Mouse (Mus musculus): ENCODE measurements at regions not wholly inside any gene's neighbourhood (a gene's known extent, or its start where the extent isn't known, plus 50 kb on each side); places are given as distances from the start of the nearest gene placed in this dataset.

DNA sequence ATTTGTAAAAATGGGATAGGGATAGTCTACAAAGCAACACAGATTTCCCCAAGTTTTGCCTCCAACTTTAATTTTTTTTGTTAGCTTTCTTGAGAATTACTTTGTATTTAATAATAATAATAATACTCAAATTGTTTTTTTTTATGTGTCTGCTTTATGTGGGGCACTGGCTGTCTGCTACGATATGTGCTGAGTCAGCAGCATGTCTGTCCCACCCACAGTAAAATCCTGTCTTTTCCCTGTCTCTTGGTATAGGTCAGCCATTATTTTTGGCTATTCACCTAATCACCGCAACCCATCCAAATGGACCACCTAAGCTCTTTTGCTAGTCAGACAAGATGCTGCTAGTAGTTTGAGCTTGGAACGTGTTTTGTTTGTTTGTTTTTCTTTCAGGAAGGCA lies 473.0 kb downstream of the Hs3st4 start:
- no peak overlapping the region for H3K9ac ChIP-seq (replicated peaks; ENCODE audit: low read length)
- no peak for ATAC-seq (ENCODE audit: low FRiP score, low TSS enrichment)
- 74% methylated on average over 3 of the region's 3 CpGs for WGBS

DNA sequence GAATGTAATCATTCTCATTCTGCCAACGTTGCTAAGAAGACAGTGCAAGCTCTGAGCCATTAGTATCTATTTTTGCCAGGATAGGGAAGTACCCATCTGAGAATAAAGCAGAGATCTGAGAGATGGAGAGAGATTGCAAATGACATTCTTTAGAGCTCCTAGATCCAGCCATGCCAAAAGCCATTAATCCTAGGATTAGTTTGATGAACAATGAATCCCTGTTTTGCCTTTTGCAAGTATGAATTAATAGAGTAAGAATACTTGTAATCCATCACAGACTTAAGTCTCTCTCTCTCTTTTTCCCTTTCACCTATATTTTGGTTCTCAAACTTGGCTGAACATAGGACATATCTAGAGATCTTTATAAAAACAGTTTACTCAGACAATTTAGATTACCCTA lies 504.7 kb downstream of the Hs3st4 start:
- Histone ChIP-seq H3K36me3 (ENCODE audit: insufficient read depth, low read length) (no peaks in the 10 kb centered on the region), H3K4me3 (ENCODE audit: low read length) (no peak overlapping the region), H3K27me3 (ENCODE audit: insufficient read depth, low read length) (no peaks in the 10 kb centered on the region), H3K27ac (ENCODE audit: low read length) (no peak overlapping the region), H3K9me3 (ENCODE audit: low read length) (no peaks in the 10 kb centered on the region), H3K4me2 (replicated peaks; ENCODE audit: low read depth, low read length) (no peak overlapping the region), H3K9ac (replicated peaks; ENCODE audit: low read length) (no peak overlapping the region), H3K4me1 (ENCODE audit: insufficient read depth, low read length) (no peaks in the 10 kb centered on the region)
- 65% methylated on average over 1 of the region's 1 CpGs for WGBS
- no peak for ATAC-seq (ENCODE audit: low FRiP score, low TSS enrichment)

More for the DNA sequence above, 473.0 kb downstream of the Hs3st4 start:
- Histone ChIP-seq H3K27ac (ENCODE audit: low read length) (no peak overlapping the region), H3K27me3 (ENCODE audit: insufficient read depth, low read length) (no peaks in the 10 kb centered on the region), H3K4me1 (ENCODE audit: insufficient read depth, low read length) (no peaks in the 10 kb centered on the region), H3K36me3 (ENCODE audit: insufficient read depth, low read length) (no peaks in the 10 kb centered on the region), H3K9me3 (ENCODE audit: low read length) (no peaks in the 10 kb centered on the region), H3K4me3 (ENCODE audit: low read length) (no peak overlapping the region), H3K4me2 (replicated peaks; ENCODE audit: low read depth, low read length) (no peak overlapping the region)

DNA sequence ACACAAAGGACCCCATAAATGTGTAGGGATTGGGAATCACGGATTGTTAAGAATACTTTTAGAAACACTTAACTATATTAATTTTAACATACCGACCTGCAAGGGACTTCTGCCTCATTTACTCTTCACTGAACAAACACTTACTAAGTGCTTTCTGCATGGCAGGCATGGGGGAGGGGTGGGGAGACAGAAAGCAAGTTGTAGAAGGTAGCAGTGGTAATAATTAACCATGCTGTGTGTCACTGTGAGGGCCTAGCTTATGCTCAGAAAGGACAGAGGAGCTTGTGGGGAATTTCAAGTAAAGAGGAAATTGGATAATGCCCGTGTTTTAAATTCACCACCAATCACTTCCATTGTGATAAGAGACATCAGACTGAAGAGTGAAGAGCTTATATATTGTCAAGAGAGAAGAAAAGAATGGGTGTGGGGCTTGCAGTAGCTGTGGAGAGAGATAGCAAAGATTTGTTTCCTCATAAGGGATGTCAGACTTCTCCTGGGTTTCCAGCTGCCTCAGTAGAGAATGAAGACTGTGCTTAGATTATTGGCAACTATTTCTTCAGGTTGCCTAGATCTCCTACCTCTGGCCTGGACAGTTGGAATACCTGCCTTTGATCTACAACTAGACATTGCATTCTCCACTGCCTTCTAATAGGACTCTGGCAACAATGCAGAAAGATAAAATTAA lies 508.6 kb downstream of the Hs3st4 start:
- WGBS = 50% methylated on average over 3 of the region's 3 CpGs
- ATAC-seq (ENCODE audit: low FRiP score, low TSS enrichment) = peak; percentile 78; the same call in 1 of the 2 replicates
- H3K9ac ChIP-seq (replicated peaks; ENCODE audit: low read length) = no peak overlapping the region
- no peaks in the 10 kb centered on the region for H3K9me3 ChIP-seq (ENCODE audit: low read length)
- H3K4me1 ChIP-seq (ENCODE audit: insufficient read depth, low read length) = no peaks in the 10 kb centered on the region
- no peak overlapping the region for H3K4me3 ChIP-seq (ENCODE audit: low read length)
- H3K27ac ChIP-seq (ENCODE audit: low read length) = no peak overlapping the region
- no peaks in the 10 kb centered on the region for H3K27me3 ChIP-seq (ENCODE audit: insufficient read depth, low read length)
- H3K36me3 ChIP-seq (ENCODE audit: insufficient read depth, low read length) = no peaks in the 10 kb centered on the region
- no peak overlapping the region for H3K4me2 ChIP-seq (replicated peaks; ENCODE audit: low read depth, low read length)

DNA sequence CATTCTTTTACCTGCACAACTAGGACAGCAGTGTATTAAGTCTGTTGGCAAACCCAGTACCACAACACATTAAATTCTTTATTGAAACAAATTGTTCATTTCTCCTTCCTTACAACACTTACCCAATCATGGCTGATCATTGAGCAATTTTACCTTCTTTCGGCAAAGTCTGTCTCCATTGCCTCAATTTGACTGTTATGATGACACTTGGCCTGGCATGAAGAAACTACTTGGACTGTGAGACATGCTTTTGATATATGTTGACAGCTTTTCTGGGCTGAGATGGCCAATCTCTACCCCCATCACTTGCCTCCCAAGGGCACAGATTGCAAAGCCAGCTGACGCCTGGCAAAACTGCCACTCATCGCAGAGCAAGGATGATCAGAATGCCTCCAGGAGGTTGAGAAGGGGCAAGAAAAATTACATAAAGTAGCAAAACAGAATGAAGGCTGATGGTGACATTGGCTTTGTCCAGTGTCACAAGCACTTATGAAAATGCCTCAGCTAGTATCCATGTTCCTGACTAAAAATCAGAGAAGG lies 509.3 kb downstream of the Hs3st4 start:
- WGBS = 94% methylated on average over 3 of the region's 3 CpGs
- H3K4me1 ChIP-seq (ENCODE audit: insufficient read depth, low read length) = no peaks in the 10 kb centered on the region

DNA sequence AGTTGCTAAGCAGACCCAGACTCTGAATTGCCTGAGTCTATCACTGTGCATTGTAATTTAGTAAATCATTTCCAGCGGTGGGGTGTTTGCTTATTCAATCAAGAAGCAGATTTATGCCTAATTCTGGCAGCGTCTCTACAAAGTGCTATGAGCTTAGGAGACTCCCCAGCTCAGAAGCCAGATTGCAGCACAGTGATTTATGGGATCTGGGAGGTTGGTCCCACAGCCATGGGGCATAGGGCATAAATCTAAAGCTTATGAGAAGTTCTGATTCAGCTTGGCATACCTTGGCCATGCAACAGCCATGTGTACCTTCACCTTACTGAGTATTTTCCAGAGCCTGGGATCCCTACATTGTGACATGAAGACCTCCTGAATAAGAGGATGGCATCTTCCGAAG lies 518.0 kb downstream of the Hs3st4 start:
- peaks cover 3% of the 10 kb centered on the region for H3K4me1 ChIP-seq (ENCODE audit: insufficient read depth, low read length)
- H3K4me2 ChIP-seq (replicated peaks; ENCODE audit: low read depth, low read length) = no peak overlapping the region
- H3K4me3 ChIP-seq (ENCODE audit: low read length) = no peak overlapping the region
- H3K9ac ChIP-seq (replicated peaks; ENCODE audit: low read length) = no peak overlapping the region
- H3K27me3 ChIP-seq (ENCODE audit: insufficient read depth, low read length) = no peaks in the 10 kb centered on the region
- H3K36me3 ChIP-seq (ENCODE audit: insufficient read depth, low read length) = no peaks in the 10 kb centered on the region
- H3K27ac ChIP-seq (ENCODE audit: low read length) = no peak overlapping the region
- 0 out of 2 replicates have a peak, but pooled peaks have one; percentile 23 for ATAC-seq (ENCODE audit: low FRiP score, low TSS enrichment)
- 35% methylated on average over 3 of the region's 3 CpGs for WGBS
- no peaks in the 10 kb centered on the region for H3K9me3 ChIP-seq (ENCODE audit: low read length)

More for the DNA sequence above, 509.3 kb downstream of the Hs3st4 start:
- Histone ChIP-seq H3K9me3 (ENCODE audit: low read length) (no peaks in the 10 kb centered on the region), H3K9ac (replicated peaks; ENCODE audit: low read length) (no peak overlapping the region), H3K4me2 (replicated peaks; ENCODE audit: low read depth, low read length) (no peak overlapping the region), H3K27ac (ENCODE audit: low read length) (no peak overlapping the region), H3K27me3 (ENCODE audit: insufficient read depth, low read length) (no peaks in the 10 kb centered on the region), H3K36me3 (ENCODE audit: insufficient read depth, low read length) (no peaks in the 10 kb centered on the region), H3K4me3 (ENCODE audit: low read length) (no peak overlapping the region)
- no peak for ATAC-seq (ENCODE audit: low FRiP score, low TSS enrichment)

DNA sequence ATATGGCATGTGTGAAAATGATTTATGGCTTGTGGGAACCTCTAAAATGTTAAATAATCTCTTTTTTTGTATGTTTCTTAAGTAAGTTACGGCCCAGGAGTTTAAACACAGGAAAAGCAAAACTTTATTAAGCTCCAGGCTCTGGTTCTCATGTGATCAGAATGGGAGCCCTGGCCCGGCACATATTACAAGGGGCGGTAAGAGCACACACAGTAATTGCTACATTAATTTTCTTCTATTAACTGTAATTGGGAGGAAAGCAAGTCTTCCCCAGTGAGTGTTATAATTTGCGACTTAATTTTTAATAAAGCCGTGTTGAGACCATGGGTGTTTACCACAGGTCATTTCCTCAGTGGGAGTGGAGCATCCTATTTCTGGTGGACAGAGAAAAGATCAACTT lies 520.1 kb downstream of the Hs3st4 start:
- WGBS = 78% methylated on average over 5 of the region's 5 CpGs

DNA sequence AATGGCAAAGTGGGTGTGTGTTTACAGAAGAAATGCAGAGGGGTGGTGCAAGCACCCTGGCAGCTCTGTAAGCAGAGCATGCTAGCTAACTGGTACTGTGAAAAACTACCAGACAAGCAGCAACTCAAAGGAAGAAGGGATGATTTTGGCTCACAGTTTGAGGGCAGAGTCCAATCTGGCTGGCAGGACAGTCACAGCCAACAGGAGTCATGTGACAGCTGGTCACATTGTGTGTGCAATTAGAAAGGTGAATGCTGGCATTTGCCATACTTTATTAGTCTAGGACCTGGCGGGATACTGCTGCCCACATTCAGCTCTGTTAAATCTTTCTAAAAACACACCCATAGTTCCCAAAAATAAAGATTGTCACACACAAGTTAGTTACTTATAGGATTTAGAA lies 566.4 kb downstream of the Hs3st4 start:
- WGBS = 82% methylated on average over 1 of the region's 1 CpGs
- Histone ChIP-seq H3K9ac (replicated peaks; ENCODE audit: low read length) (no peak overlapping the region), H3K4me1 (ENCODE audit: insufficient read depth, low read length) (no peaks in the 10 kb centered on the region), H3K27me3 (ENCODE audit: insufficient read depth, low read length) (no peaks in the 10 kb centered on the region), H3K9me3 (ENCODE audit: low read length) (no peaks in the 10 kb centered on the region), H3K4me3 (ENCODE audit: low read length) (no peak overlapping the region), H3K27ac (ENCODE audit: low read length) (no peak overlapping the region), H3K36me3 (ENCODE audit: insufficient read depth, low read length) (no peaks in the 10 kb centered on the region), H3K4me2 (replicated peaks; ENCODE audit: low read depth, low read length) (no peak overlapping the region)
- no peak for ATAC-seq (ENCODE audit: low FRiP score, low TSS enrichment)

More for the DNA sequence above, 520.1 kb downstream of the Hs3st4 start:
- peaks cover 3% of the 10 kb centered on the region for H3K4me1 ChIP-seq (ENCODE audit: insufficient read depth, low read length)
- no peaks in the 10 kb centered on the region for H3K36me3 ChIP-seq (ENCODE audit: insufficient read depth, low read length)
- no peak overlapping the region for H3K27ac ChIP-seq (ENCODE audit: low read length)
- no peak overlapping the region for H3K4me2 ChIP-seq (replicated peaks; ENCODE audit: low read depth, low read length)
- H3K9ac ChIP-seq (replicated peaks; ENCODE audit: low read length) = no peak overlapping the region
- no peak for ATAC-seq (ENCODE audit: low FRiP score, low TSS enrichment)
- no peaks in the 10 kb centered on the region for H3K9me3 ChIP-seq (ENCODE audit: low read length)
- H3K27me3 ChIP-seq (ENCODE audit: insufficient read depth, low read length) = no peaks in the 10 kb centered on the region
- H3K4me3 ChIP-seq (ENCODE audit: low read length) = no peak overlapping the region

DNA sequence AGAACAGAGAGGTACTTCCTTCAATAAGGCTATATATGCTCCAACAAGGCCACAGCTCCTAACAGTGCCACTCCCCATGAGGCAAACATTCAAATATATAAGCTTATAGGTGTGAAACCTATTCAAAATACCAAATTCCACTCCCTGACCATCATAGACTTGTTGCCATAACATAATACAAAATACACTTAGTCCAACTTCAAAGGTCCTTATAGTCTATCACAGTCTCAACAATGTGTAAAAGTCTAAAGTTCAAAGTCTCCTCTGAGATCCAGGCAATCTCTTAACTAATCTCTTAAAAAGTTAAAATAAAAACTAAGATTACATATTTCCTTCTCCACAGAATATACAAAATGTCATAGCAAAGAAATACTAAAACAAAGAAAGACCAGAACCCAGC lies 574.5 kb downstream of the Hs3st4 start:
- Histone ChIP-seq H3K9ac (replicated peaks; ENCODE audit: low read length) (no peak overlapping the region), H3K4me1 (ENCODE audit: insufficient read depth, low read length) (no peaks in the 10 kb centered on the region), H3K4me3 (ENCODE audit: low read length) (no peak overlapping the region), H3K27me3 (ENCODE audit: insufficient read depth, low read length) (no peaks in the 10 kb centered on the region), H3K9me3 (ENCODE audit: low read length) (no peaks in the 10 kb centered on the region), H3K4me2 (replicated peaks; ENCODE audit: low read depth, low read length) (no peak overlapping the region), H3K36me3 (ENCODE audit: insufficient read depth, low read length) (no peaks in the 10 kb centered on the region), H3K27ac (ENCODE audit: low read length) (no peak overlapping the region)
- no peak for ATAC-seq (ENCODE audit: low FRiP score, low TSS enrichment)

DNA sequence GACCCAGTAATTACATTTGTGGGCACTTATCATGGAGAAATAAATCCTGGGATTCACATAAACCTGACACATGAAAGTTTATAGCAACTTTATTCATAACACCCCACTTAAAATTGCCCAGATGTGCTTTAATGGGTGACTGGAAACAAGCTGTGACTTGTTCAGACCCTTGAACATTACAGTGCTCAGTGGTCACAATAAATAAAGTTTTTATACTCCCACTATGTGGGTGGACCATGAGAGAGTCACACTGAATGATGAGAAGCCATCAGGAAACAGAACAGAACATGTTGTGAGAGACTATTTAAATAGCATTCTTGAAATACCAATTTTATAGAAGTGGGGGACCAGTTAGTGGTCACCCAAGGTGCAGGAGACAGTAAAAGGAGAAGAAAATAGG lies 588.1 kb downstream of the Hs3st4 start:
- H3K36me3 ChIP-seq (ENCODE audit: insufficient read depth, low read length) = no peaks in the 10 kb centered on the region
- no peaks in the 10 kb centered on the region for H3K9me3 ChIP-seq (ENCODE audit: low read length)
- H3K4me3 ChIP-seq (ENCODE audit: low read length) = no peak overlapping the region
- no peaks in the 10 kb centered on the region for H3K4me1 ChIP-seq (ENCODE audit: insufficient read depth, low read length)
- ATAC-seq (ENCODE audit: low FRiP score, low TSS enrichment) = no peak
- no peak overlapping the region for H3K27ac ChIP-seq (ENCODE audit: low read length)
- H3K9ac ChIP-seq (replicated peaks; ENCODE audit: low read length) = no peak overlapping the region
- H3K4me2 ChIP-seq (replicated peaks; ENCODE audit: low read depth, low read length) = no peak overlapping the region
- H3K27me3 ChIP-seq (ENCODE audit: insufficient read depth, low read length) = no peaks in the 10 kb centered on the region

DNA sequence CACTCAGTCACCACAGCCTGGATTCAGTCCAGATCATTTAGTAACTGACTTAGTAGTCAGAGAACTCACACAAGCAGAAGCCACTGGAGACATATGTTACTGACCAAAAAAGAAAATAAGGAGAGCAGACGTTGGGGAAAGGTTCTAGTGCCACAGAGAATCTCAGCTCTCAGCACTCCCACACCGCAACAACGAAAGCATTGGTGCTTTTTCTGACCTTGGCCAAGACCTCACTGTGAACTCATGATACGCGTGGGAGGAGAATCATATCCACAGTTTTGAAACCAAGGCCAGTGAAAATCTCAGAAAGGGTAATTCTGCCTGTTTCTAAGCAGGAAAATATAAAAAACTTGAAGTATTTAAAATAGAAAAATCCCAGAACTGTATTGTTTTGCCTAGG lies 591.0 kb downstream of the Hs3st4 start:
- 61% methylated on average over 5 of the region's 5 CpGs for WGBS
- no peak for ATAC-seq (ENCODE audit: low FRiP score, low TSS enrichment)
- H3K27me3 ChIP-seq (ENCODE audit: insufficient read depth, low read length) = no peaks in the 10 kb centered on the region

More for the DNA sequence above, 591.0 kb downstream of the Hs3st4 start:
- H3K9ac ChIP-seq (replicated peaks; ENCODE audit: low read length) = no peak overlapping the region
- H3K4me3 ChIP-seq (ENCODE audit: low read length) = no peak overlapping the region
- no peaks in the 10 kb centered on the region for H3K36me3 ChIP-seq (ENCODE audit: insufficient read depth, low read length)
- no peaks in the 10 kb centered on the region for H3K9me3 ChIP-seq (ENCODE audit: low read length)
- no peak overlapping the region for H3K27ac ChIP-seq (ENCODE audit: low read length)
- H3K4me1 ChIP-seq (ENCODE audit: insufficient read depth, low read length) = no peaks in the 10 kb centered on the region
- H3K4me2 ChIP-seq (replicated peaks; ENCODE audit: low read depth, low read length) = no peak overlapping the region
